Mouse (Mus musculus): ENCODE data around the gene Wdr24. TPM values are rescaled to one million over a fixed set of nuclear protein-coding genes. Genes with fewer than 3 reads are reported as not detected.

Wdr24 gene
- polyA plus RNA-seq, 1 experiment from 2014 or later: 22.1 TPM

DNA sequence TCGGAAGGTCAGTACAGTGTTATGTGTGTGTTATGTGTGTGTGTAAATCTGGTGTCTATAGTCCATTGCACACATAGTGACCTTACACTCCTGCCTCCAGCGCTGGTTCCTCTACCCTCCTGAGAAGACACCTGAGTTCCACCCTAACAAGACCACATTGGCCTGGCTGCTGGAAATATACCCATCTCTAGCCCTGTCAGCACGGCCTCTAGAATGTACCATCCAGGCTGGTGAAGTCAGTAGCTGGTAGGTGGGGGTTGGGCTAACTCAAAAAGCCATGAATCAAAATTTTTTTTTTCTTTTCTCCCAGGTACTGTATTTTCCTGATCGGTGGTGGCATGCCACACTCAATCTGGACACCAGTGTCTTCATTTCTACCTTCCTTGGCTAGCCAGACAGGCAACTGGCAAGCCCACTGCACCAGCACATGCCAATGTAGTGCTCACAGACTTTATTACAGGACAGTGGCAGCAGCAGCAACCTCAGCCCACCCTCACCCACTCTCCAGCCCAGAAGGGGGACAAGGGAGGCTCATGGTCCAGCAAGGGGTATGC lies 6.8 kb downstream of the Wdr24 start:
- H3K27me3 ChIP-seq (ENCODE audit: insufficient read depth, low read length): no peaks in the 10 kb centered on the region
- H3K4me2 ChIP-seq (ENCODE audit: low read length): 0 out of 2 replicates have a peak overlapping the region, but pooled peaks have one; percentile 66
- no peak overlapping the region for H3K4me3 ChIP-seq (replicated peaks; ENCODE audit: low read depth, low read length)
- no peaks in the 10 kb centered on the region for H3K9me3 ChIP-seq (replicated peaks; ENCODE audit: low read length)
- peaks cover 39% of the 10 kb centered on the region for H3K4me1 ChIP-seq (replicated peaks; ENCODE audit: insufficient read depth, low read length)
- DNase-seq (ENCODE audit: low spot score): no peak
- WGBS: 79% methylated on average over 4 of the region's 4 CpGs
- no peak overlapping the region for H3K27ac ChIP-seq
- no peak for ATAC-seq (replicated peaks; ENCODE audit: low FRiP score, low read depth)
- no peak overlapping the region for H3K9ac ChIP-seq (ENCODE audit: low read depth, low read length)
- no peak for TF ChIP-seq CTCF (IDR thresholded peaks at IDR 0.05; ENCODE audit: low read depth)
- H3K36me3 ChIP-seq (ENCODE audit: insufficient read depth, low read length): peaks cover 38% of the 10 kb centered on the region

GRCm38 (mm10) chr17:25830806-25831431 lies 7.5 kb downstream of the Wdr24 start:
- Histone ChIP-seq H3K27ac (no peak overlapping the region), H3K27me3 (ENCODE audit: insufficient read depth, low read length) (no peaks in the 10 kb centered on the region), H3K4me2 (ENCODE audit: low read length) (peak overlapping the region; percentile 85; the same call in 1 of the 2 replicates), H3K4me3 (replicated peaks; ENCODE audit: low read depth, low read length) (no peak overlapping the region), H3K36me3 (ENCODE audit: insufficient read depth, low read length) (peaks cover 32% of the 10 kb centered on the region), H3K9ac (ENCODE audit: low read depth, low read length) (no peak overlapping the region), H3K9me3 (replicated peaks; ENCODE audit: low read length) (no peaks in the 10 kb centered on the region), H3K4me1 (replicated peaks; ENCODE audit: insufficient read depth, low read length) (peaks cover 45% of the 10 kb centered on the region)
- DNase-seq (ENCODE audit: low spot score) (no peak), ATAC-seq (replicated peaks; ENCODE audit: low FRiP score, low read depth) (no peak)
- no peak for TF ChIP-seq CTCF (IDR thresholded peaks at IDR 0.05; ENCODE audit: low read depth)
- WGBS: 84% methylated on average over 14 of the region's 14 CpGs

DNA sequence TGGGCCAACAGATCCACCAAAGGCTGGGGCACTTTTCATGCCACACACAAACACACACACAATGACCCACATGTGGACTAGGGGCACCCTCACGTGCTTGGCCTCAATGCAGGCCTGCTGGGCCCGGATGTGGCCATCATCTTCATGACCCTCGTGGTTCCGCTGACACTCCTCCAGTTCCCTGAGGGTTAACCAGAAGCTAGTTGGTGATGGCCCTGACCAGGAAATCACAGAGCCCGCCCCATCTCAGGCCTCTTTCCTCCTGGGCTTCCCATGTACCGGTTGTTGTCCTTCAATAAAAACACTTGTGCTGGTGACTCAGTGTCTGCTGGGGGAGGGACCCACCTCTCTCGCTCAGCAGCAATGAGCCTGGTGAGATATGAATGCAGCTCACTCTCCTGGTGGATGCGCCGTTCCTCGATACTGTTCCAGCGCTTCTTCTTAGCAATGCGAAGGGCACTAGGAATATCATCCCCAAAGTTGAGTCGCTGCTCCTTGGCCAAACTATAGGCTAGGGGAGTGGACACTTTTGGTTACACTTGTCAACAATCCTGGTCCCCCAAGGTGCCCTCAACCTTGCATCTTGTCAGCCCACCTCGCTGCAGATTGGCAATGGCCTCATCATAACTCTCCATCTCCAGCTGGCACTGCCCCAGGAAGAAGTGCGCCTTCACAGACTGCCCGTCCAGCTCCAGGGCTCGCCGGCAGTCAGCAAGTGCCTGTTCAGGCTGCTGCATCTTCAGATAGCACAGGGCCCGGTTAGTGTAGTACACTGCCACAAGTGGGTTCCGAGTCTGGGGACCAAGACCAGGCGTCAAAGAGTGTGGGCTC lies 8.2 kb downstream of the Wdr24 start:
- 47% methylated on average over 21 of the region's 21 CpGs for WGBS
- peak overlapping the region; percentile 85 for H3K4me2 ChIP-seq (ENCODE audit: low read length)
- ATAC-seq (replicated peaks; ENCODE audit: low FRiP score, low read depth) (no peak), DNase-seq (ENCODE audit: low spot score) (no peak)
- peaks cover 53% of the 10 kb centered on the region for H3K4me1 ChIP-seq (replicated peaks; ENCODE audit: insufficient read depth, low read length)
- no peak for TF ChIP-seq CTCF (IDR thresholded peaks at IDR 0.05; ENCODE audit: low read depth)
- peak overlapping the region; percentile 99 for H3K27ac ChIP-seq
- H3K36me3 ChIP-seq (ENCODE audit: insufficient read depth, low read length): peaks cover 26% of the 10 kb centered on the region; the same call in 1 of the 2 replicates
- H3K9ac ChIP-seq (ENCODE audit: low read depth, low read length): peak overlapping the region; percentile 83
- H3K4me3 ChIP-seq (replicated peaks; ENCODE audit: low read depth, low read length): peak overlapping the region; percentile 81
- H3K9me3 ChIP-seq (replicated peaks; ENCODE audit: low read length): no peaks in the 10 kb centered on the region
- no peaks in the 10 kb centered on the region for H3K27me3 ChIP-seq (ENCODE audit: insufficient read depth, low read length)

DNA sequence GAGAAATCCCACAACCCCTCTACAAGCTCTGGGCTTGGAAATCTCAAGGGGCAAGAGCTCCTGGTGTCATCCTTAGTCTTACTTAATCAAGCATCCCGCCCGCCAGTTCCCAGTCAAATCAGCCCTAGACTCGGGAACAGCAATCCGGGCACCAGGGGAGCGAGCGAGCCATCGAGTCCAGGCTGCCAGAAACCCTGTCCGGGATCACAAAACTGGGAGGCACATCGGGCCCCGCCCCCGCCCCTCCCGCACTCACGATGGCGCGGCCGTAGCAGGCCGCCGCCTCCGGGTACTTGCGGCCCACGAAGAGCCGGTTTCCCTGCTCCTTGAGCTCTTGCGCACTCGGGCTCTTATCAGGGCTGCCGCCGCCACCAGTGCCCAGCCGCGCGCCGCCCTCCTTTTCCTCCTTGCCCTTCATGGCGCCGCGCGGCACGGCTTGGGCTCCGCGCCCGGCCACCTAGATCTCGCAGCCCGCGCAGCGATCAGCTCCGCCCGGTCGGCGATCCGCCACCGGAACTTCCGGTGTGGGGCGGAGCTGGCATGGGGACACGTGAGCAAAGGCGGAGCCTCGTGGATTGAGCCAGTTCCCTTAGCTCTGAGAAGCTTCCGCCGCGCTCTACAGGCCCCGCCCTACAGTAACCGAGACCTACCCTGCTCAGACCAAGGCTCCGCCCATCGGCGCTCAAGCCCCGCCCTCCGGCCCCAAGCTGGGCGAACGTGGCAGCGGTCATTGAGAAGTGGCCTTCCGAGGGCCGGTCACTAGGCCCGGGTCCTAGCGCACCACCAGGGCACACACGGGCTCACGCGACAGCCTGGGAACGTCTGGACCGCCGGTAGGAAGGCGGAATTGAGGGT lies 9.2 kb downstream of the Wdr24 start:
- peaks cover 21% of the 10 kb centered on the region; the same call in 1 of the 2 replicates for H3K36me3 ChIP-seq (ENCODE audit: insufficient read depth, low read length)
- peak overlapping the region; percentile 81 for H3K4me3 ChIP-seq (replicated peaks; ENCODE audit: low read depth, low read length)
- peak; percentile 87 for ATAC-seq (replicated peaks; ENCODE audit: low FRiP score, low read depth)
- H3K9ac ChIP-seq (ENCODE audit: low read depth, low read length): peak overlapping the region; percentile 83
- H3K9me3 ChIP-seq (replicated peaks; ENCODE audit: low read length): no peaks in the 10 kb centered on the region
- no peaks in the 10 kb centered on the region for H3K27me3 ChIP-seq (ENCODE audit: insufficient read depth, low read length)
- H3K27ac ChIP-seq: peak overlapping the region; percentile 99
- no peak for TF ChIP-seq CTCF (IDR thresholded peaks at IDR 0.05; ENCODE audit: low read depth)
- DNase-seq (ENCODE audit: low spot score): peak; percentile 100
- under 1% methylated on average over 77 of the region's 77 CpGs for WGBS
- H3K4me2 ChIP-seq (ENCODE audit: low read length): peak overlapping the region; percentile 92
- peaks cover 59% of the 10 kb centered on the region for H3K4me1 ChIP-seq (replicated peaks; ENCODE audit: insufficient read depth, low read length)

DNA sequence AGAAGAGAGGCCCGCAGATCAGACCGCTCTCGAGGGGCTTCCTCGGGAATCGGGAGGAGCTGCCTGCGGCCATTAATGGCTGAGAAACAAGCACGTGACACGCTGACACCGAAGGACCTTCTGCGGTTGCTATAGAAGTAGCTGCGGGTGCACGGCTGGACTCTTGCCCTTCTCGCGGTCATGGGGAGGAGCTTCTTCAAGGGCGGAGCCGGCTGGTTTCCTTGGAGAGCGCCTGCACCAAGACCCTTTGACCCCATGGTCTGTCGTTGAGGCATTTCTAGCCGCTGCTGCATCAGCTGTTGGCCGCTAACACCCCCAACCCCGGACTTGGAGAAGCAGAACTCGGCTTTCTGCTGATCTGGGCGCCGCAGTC lies 9.8 kb downstream of the Wdr24 start, which contains the start of gene Stub1:
Gene Stub1, minus strand, starts transcription at position 114 of the 373 bp plus-strand sequence.
- Histone ChIP-seq H3K27ac (peak within 1 kb of the TSS; percentile 99), H3K9ac (ENCODE audit: low read depth, low read length) (peak within 1 kb of the TSS; percentile 83), H3K4me2 (ENCODE audit: low read length) (peak within 1 kb of the TSS; percentile 92), H3K4me3 (replicated peaks; ENCODE audit: low read depth, low read length) (peak within 1 kb of the TSS; percentile 81), H3K4me1 (replicated peaks; ENCODE audit: insufficient read depth, low read length) (peaks cover 57% of the 10 kb centered on the region), H3K36me3 (ENCODE audit: insufficient read depth, low read length) (peaks cover 21% of the 10 kb centered on the region; the same call in 1 of the 2 replicates), H3K27me3 (ENCODE audit: insufficient read depth, low read length) (no peaks in the 10 kb centered on the region), H3K9me3 (replicated peaks; ENCODE audit: low read length) (no peaks in the 10 kb centered on the region)
- WGBS: 1% methylated on average over 24 of the region's 24 CpGs
- ATAC-seq (replicated peaks; ENCODE audit: low FRiP score, low read depth): peak; percentile 74
- TF ChIP-seq CTCF (IDR thresholded peaks at IDR 0.05; ENCODE audit: low read depth): no peak
- peak; percentile 98 for DNase-seq (ENCODE audit: low spot score)
